Mouse (Mus musculus) kidney, adult 18-20 months (tissue): ENCODE measurements around the gene Myo18a.

Experiments
- DNase-seq: peaks from one replicate; pipeline ENCODE4 v3.0.0; 2021

Myo18a gene

DNA sequence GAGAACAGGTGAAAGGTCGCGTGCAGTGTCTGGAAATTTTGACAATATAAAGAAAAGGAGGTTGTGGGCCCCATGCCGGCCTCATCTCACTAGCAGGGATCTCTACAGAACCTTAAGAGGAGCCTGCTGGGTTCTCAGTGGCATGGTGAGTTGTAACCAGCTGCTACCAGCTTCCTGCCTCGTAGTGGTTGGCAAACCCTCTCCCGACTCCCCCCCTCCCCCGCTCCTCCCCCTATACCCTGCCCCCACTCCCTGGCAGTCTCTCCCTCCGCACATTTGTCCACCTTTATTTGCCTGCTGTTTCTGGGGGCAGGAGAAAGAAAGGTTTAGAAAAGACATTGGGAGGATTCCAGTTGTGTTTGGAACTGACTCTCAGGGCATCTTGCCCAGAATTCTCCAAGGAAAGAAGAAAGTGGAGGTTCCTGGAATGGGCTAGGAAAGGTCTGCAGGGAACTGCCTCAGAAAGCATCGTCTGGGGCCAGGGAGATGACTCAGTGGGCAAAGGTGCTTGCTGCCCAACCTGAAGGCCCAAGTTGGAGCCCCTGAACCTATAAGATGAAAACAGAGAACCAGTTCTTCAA, 138.8 kb downstream of the Myo18a start:
- peak; percentile 38 for DNase-seq

DNA sequence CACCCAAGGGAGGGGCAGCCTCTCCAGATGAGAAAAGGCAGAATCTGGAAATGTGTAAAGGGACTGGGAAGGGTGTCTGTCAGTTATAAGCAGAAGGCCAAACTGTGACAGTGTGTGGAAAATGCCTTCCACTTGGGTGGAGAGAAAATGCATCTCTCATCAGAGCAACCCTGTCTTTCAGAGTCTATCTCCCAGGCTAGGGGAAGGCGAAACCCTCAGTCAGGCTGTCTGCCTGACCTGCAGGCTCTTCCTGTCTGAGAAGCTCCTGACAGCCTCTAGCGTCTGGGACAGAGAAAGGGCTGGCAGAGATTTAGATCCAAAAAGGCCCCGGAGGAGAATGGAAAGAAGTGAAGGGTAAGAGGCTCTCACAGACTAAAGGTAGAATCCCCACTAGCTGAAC, 140.7 kb downstream of the Myo18a start:
- no peak for DNase-seq

DNA sequence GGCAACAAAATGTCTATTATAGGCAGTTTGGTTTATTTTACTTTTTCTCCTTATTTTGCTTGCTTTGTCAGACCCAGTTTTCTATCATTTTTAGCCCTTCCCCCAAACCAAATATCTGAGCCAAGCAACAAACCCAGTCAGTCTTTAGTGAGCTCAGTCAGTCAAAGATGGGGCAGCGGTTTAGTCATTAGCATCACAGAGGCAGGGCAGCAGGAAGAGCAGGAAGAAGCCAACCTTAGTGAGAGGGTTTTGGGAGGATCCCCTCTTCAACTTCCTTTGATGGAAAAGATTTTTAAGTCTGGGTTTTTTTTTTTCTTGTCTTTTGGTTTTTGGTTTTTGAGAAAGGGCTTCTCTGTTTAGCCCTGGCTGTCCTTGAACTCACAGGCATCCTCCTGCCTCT, 141.7 kb downstream of the Myo18a start:
- DNase-seq: no peak

DNA sequence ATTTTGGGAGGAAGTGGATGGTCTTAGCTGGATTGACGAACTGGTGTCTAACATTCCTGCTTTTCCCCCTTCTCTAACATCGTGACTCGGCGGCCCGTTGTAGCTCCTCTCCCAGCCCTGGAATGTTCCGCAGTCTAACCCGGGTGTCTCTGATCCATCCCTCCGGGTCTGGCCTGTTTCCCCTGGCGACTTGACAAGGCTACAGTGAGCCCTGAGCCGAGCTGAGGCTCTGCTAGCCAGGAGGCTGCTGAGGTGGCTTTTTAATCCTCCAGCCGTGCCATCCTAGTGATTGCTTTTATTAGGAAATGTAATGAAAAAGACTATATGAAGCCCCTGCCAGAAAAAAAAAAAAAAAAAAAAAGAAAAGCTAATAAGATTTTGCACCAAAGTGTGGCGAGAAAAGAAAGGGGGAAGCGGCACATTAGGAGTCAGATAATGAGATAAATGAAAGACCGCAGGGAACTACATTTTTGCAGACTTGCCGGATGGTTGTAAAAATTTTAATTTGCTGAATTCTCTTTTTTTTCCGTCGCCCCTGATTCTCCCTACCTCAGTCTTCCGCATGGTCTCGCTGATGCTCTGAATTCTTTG, 143.1 kb downstream of the Myo18a start:
- DNase-seq: peak; percentile 22

DNA sequence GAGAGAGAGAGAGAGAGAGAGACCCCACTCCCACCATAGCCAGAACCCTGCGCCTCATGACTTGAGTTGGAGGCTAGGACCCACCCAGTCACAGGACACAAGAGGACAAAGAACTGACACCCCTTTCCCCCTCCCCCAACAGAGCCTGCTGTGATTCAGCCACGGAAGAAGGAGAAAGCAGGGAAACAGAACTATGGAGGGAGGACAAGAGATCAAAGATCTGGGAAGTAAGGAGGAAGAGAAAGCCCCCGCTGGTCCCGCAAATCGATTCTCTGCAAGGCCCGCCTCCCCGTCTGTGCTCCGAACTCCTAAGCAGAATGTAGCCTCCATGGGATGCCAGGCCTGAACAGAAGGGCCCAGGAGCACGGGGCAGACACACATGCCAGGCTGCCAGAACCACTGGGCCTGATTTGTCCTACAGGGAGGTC, 143.7 kb downstream of the Myo18a start:
- no peak for DNase-seq

DNA sequence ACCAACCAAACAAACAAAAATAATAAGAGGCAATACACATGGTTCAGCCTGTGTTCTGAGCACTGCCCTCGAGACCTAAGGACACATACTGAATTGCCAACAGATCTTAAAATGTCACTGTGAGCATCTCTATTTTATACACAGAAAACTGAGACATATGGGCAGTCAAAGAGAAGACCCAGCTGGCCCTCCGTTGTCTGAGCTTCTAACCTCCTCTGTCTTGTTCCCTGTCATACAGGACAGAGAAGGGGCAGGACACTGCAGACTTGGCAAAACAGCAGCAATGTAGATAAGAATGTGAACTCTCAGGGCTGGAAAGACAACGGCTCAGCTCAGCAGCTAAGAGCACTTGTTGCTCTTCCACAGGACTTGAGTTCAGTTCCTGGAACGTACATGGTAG, 145.4 kb downstream of the Myo18a start:
- no peak for DNase-seq

DNA sequence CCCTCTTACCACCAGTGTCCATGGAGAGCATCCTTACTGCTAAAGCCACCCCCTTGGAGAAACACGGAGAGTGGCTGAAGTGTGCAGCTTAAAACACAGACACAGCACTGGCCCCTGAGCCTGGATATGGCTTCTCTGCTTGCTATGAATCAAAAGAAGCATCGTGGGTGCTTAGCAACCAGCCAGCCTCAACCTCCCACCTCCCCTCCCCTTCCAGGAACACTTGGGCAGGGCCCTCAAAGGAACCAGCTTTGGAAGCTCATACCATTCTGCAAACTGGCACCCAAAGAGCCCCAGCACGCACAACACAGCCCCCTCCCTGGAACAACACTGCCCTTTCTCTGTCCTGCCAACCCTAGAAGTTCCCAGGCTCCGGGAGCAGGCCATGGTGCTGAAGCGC, 146.3 kb downstream of the Myo18a start:
- no peak for DNase-seq

DNA sequence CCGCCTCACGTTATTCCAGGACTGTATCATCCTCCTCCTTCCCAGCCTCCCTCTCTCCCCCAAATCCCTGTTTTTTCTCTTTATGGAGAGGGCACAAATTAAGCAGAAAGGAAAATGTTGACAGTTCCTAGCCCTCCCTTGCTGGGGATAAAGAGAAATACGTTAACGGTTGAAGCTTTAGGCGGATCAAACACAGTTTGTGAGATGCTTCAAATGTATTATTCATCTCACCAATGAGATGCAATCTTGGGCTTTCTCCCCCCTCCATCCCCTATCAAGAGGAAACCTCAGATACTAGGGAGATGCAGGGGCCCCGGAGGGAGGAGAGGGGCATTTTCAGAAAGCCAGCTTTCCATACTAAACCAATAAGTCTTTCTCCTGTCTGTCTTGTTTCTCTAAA, 146.7 kb downstream of the Myo18a start:
- no peak for DNase-seq

DNA sequence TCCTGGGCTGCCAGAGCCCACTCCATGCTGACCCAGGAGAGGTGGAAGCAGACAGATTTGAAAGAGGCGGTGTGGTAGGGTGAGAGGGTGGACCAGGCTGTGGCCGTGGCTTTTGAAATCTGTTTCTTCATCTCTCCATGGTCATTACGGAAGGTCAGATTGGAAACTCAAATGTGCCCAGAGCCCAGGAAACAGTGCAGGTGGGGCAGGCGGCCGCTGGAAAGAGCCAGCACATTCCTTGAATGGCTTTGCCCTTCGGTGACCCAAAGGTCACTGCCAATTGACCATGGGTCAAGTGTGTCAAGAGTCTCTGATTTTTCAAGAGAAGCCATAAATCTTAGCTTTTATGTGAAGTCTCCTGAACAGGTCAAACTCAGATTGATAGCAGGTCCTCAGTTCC, 150.5 kb downstream of the Myo18a start:
- no peak for DNase-seq

DNA sequence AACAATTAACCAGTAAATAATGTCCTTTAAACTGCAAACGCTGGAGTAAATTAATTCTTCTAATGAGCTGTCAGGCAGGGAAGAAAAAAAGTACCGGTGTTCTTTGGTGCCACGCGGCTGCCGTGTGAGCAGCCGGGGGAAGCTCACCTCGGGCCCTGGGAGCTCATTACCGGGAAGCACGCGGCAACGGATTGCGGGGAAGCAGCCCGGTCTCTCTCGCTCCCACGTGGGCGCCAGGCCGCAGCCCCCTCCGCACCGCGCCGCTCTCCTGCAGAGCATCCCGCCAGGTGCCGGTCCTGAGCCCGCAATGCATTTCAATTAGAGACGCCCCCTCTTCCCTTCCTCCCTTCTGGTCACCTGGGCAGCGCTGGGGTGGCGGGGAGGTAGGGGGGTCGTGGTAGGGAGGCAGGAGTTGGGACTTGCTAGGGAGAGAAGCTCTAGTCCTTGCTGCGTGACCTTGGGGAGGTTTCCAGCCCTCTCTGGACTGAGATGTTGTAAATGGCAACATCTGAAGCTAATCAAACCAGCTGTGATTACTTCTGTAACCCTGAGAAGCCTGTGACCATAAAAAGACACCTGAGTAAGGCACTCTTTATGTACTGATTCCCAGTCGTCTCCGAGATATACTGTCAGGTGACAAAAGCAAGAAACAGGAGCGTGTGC, 151.7 kb downstream of the Myo18a start:
- DNase-seq: no peak
